Mouse (Mus musculus): Measurements from ENCODE around the gene Cdc27.

Gene Cdc27

GRCm38 (mm10) chr11:104479505-104479904 is 70.9 kb downstream of the Cdc27 start:
- no peak for DNase-seq

GRCm38 (mm10) chr11:104469371-104469835 is 81.0 kb downstream of the Cdc27 start:
- DNase-seq: peak; percentile 91 to 96

GRCm38 (mm10) chr11:104468751-104469268 is 81.6 kb downstream of the Cdc27 start, which contains the start of gene Kansl1:
Gene Kansl1, minus strand, starts transcription at chr11:104468861.
- peak in 1 of 2 experiments; percentile 62 for DNase-seq

- DNase-seq: no peak
Observed at GRCm38 (mm10) chr11:104467698-104468097, 82.7 kb downstream of the Cdc27 start.

GRCm38 (mm10) chr11:104461551-104461950 is 88.9 kb downstream of the Cdc27 start:
- peak; percentile 33 to 74 for DNase-seq

GRCm38 (mm10) chr11:104459671-104460070 is 90.7 kb downstream of the Cdc27 start:
- no peak for DNase-seq

GRCm38 (mm10) chr11:104458507-104458906 is 91.9 kb downstream of the Cdc27 start:
- no peak for DNase-seq
